Mouse (Mus musculus): ENCODE results near the gene Olfr1393.
"Not testable (repeated sequence)": the region's sequence is repeated elsewhere in the genome, so short reads cannot be mapped to it uniquely, and the experiment has no call there.

Olfr1393 gene

DNA sequence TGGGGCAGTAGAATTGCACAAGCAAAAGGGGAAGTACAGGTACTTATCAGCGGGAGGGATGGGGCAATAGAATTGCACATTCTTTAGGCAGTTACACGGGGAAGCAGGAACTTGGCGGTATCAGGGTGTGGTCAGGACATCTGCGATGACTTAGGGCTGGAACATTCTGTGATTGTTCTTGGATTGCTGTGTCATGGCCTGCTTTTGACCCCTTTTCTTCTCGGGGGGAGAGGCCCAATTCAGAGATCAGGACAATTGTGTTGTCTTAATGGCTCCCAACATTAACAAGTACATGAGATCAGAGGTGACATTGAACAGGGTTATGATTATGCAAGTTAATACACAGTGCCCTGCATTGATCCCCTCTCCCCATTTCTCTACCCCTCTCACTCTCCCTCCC lies 30.4 kb downstream of the Olfr1393 start:
- DNase-seq (ENCODE audit: low spot score) = not testable (repeated sequence)

DNA sequence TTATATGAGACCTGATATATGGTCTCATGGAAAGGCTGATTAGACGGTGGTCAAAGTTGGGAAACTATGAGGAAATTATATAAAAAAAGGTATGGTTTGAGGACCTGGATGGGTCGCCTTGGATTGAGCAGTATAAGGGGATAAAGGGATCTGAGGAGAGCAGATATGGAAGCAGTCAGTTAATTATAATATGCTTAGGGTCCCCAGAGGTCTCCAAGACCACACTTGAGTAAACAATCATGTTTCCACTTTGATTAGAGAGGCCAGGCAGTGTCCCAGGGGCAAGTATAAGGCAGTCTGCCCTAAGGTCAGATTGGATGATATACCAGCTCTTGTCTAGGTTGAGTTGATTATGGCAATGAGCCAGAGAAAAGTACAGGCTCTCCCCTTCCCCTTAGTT lies 44.3 kb downstream of the Olfr1393 start, which contains the start of gene Olfr1391:
Gene Olfr1391 (plus strand): TSS at position 301 of the 400 bp plus-strand sequence.
- DNase-seq (ENCODE audit: low spot score) = no peak

DNA sequence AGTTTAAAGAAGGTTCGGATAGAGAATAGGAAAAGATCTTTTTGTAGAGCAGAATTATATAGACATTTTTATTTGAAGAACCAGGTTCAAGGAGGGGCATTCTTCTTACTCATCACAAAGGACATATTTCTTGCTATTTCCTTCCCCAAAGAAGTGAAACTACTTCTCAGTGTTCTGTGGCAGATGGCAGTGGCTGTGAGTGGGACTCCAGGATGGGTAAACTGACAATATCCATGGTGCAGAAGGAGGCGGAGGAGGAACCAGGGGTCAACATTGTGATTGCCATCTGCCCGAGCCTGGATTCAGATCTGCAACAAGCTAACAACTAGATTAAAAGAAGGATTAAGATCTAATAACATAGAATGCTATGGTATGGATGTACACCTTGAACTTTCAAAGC lies 48.6 kb downstream of the Olfr1393 start:
- DNase-seq (ENCODE audit: low spot score) = no peak

DNA sequence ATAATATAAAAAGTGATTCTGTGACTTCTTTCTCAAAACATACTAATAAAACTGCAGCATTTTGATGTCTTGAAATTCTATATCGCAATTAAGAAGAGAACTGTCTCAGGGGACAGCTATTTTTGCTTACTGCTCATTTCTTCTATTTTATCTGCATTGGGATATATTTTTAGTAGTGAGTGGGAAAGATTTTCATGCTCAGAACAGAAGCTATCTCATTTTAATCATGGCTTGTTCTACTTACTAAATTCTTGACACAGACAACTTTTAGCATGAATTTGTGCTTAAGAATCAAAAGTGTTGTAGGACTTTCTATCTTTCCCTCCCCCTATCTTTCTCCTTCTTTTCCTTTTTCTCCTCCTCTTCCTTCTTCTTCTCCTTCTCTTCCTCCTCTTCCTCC lies 51.6 kb downstream of the Olfr1393 start:
- DNase-seq (ENCODE audit: low spot score) = no peak
